Mouse (Mus musculus) forebrain, embryonic 11.5 days (tissue): ENCODE data around the gene Tia1. TPM values are rescaled to one million over a fixed set of nuclear protein-coding genes. Genes with fewer than 3 reads are reported as not detected.

Source experiments
- ATAC-seq: fragments of 200-750 bp; cut with Nextera tagmentation; replicated peaks from 2 replicates; pipeline ENCODE4 v1.8.0; 2017; ENCODE audit warnings: moderate TSS enrichment; ENCODE audit not compliant: low FRiP score
- DNase-seq: peaks from one replicate; pipeline ENCODE4 v3.0.0-alpha.2; 2017; ENCODE audit warnings: low spot score
- H3K27ac ChIP-seq: fragments of 300-500 bp; sonication (generic); 2 replicates; pipeline ENCODE4 v1.5.1; 2014; ENCODE audit warnings: low read depth, low read length
- H3K27me3 ChIP-seq: fragments of 300-500 bp; sonication (generic); 2 replicates; pipeline ENCODE4 v1.6.1; 2014; ENCODE audit warnings: mild to moderate bottlenecking, low read length, mixed read lengths; ENCODE audit not compliant: control insufficient read depth, insufficient read depth
- H3K36me3 ChIP-seq: fragments of 300-500 bp; sonication (generic); 2 replicates; pipeline ENCODE4 v1.6.1; 2014; ENCODE audit warnings: mild to moderate bottlenecking, low read length, moderate library complexity, mixed read lengths; ENCODE audit not compliant: control insufficient read depth, insufficient read depth
- H3K4me1 ChIP-seq: fragments of 300-500 bp; sonication (generic); replicated peaks from 2 replicates; pipeline ENCODE4 v1.6.1; 2014; ENCODE audit warnings: low read length, mixed read lengths; ENCODE audit not compliant: control insufficient read depth, insufficient read depth
- H3K4me2 ChIP-seq: fragments of 300-500 bp; sonication (generic); 2 replicates; pipeline ENCODE4 v1.6.1; 2014; ENCODE audit warnings: low read depth, mild to moderate bottlenecking, low read length, moderate library complexity, mixed read lengths; ENCODE audit not compliant: severe bottlenecking
- H3K4me3 ChIP-seq: fragments of 300-500 bp; sonication (generic); 2 replicates; pipeline ENCODE4 v1.5.1; 2014; ENCODE audit warnings: low read depth, low read length
- H3K9ac ChIP-seq: fragments of 300-500 bp; sonication (generic); 2 replicates; pipeline ENCODE4 v1.6.1; 2014; ENCODE audit warnings: low read length
- H3K9me3 ChIP-seq: fragments of 300-500 bp; sonication (generic); 2 replicates; pipeline ENCODE4 v1.6.1; 2016; ENCODE audit warnings: low read length, mixed read lengths; ENCODE audit not compliant: control insufficient read depth
- WGBS: fragments of 180-500 bp; shearing (Covaris S2); extraction: QIAGEN DNeasy Blood & Tissue Kit; methylation state at CpG from one replicate; pipeline ENCODE4 v1.1.7; 2014; 5-methylcytosine and 5-hydroxymethylcytosine counted together
- polyA plus RNA-seq: library from polyadenylated mRNA; unstranded; fragments of >200 nt; fragmentation: Nextera tagmentation; extraction: Ambion mirVana; gene quantifications from 2 replicates; pipeline ENCODE4 v1.2.1, GENCODE M21; 2014

Gene Tia1
- polyA plus RNA-seq, 1 experiment from 2014 or later: 307 TPM

DNA sequence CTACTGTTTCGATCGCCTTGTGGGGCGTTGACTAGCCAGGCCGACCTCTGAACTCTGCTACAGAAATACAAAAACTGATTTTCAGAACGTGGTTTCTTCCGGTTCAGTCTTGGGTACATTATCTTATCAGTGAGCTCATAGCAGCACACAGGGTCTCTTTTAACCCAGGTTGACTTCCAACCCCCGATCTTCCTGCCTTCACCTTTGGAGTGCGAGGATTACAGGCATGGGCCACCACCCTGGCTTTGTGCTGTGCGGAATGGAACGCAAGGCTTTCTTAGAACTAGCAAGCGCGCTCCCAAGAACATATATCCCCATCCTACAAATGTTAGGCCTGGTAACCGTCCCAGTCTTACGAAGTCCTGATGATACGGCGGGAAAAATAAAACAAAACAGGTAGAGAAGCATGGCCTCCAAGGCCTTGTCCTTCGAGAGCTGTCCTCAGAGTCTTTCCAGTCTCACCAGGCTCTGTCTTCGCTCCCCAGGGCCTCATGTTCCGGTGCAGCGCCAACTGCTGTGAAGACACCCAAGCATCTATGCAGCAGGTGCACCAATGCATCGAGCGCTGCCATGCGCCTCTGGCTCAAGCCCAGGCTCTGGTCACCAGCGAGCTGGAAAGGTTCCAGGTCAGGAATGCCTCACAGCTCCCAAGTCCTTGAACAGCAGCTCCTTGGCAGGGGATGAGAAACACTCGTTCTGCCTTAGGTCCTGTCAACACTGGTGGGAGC lies 37.7 kb upstream of the Tia1 start:
- ATAC-seq (0 out of 2 replicates have a peak, but pooled peaks have one; percentile 11), DNase-seq (peak; percentile 59)
- H3K4me2 ChIP-seq: peak overlapping the region; percentile 90
- H3K9me3 ChIP-seq: no peaks in the 10 kb centered on the region
- no peak overlapping the region; the same call in 1 of the 2 replicates for H3K27ac ChIP-seq
- no peaks in the 10 kb centered on the region for H3K36me3 ChIP-seq
- H3K4me3 ChIP-seq: peak overlapping the region; percentile 66
- peak overlapping the region; percentile 90 for H3K9ac ChIP-seq
- peaks cover 6% of the 10 kb centered on the region for H3K4me1 ChIP-seq
- no peaks in the 10 kb centered on the region for H3K27me3 ChIP-seq
- 49% methylated on average over 25 of the region's 25 CpGs for WGBS

DNA sequence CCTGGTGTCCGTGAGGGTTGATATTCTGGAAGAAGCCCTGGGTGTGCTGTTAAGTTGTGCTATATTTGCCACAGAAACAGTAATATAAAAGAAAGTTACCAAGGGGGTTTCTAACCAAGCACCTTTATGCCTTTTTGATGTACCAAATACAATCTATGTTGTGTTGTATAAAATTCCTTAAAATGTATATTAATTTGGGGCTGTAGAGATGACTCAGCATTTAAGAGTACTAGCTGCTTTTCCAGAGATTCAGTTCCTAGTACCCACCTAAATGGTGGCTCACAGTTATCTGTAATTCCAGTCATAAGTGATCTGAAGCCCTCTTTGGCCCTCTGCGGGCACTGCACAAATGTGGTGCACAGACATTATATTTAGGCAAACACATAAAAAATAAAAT lies 37.2 kb upstream of the Tia1 start:
- ATAC-seq: no peak
- H3K9ac ChIP-seq: peak overlapping the region; percentile 90
- 71% methylated on average over 2 of the region's 2 CpGs for WGBS
- no peak for DNase-seq
- H3K4me2 ChIP-seq: peak overlapping the region; percentile 90
- no peaks in the 10 kb centered on the region for H3K9me3 ChIP-seq
- no peak overlapping the region for H3K27ac ChIP-seq
- H3K36me3 ChIP-seq: no peaks in the 10 kb centered on the region
- peaks cover 6% of the 10 kb centered on the region for H3K4me1 ChIP-seq
- H3K4me3 ChIP-seq: peak overlapping the region; percentile 66; the same call in 1 of the 2 replicates
- no peaks in the 10 kb centered on the region for H3K27me3 ChIP-seq

DNA sequence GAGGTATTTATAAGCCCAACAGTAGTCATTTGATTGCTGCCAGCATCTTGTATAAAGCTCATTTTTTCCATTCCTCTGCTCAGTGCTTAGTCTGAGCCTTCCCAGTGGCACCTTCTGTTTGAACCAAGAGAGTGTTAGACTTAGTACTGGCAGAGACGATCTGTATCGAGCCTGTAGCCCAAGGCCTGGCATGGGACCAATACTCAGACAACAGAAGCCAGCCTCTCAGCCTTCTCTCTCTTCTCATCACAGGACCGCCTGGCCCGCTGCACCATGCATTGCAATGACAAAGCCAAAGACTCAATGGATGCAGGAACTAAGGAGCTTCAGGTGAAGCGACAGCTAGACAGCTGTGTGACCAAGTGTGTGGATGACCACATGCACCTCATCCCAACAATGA lies 35.5 kb upstream of the Tia1 start:
- H3K9me3 ChIP-seq: no peaks in the 10 kb centered on the region
- no peak for ATAC-seq
- no peak overlapping the region for H3K4me2 ChIP-seq
- H3K27me3 ChIP-seq: no peaks in the 10 kb centered on the region
- H3K36me3 ChIP-seq: no peaks in the 10 kb centered on the region
- H3K4me3 ChIP-seq: no peak overlapping the region
- no peak overlapping the region for H3K27ac ChIP-seq
- 92% methylated on average over 5 of the region's 5 CpGs for WGBS
- no peak for DNase-seq
- H3K4me1 ChIP-seq: peaks cover 12% of the 10 kb centered on the region
- H3K9ac ChIP-seq: no peak overlapping the region

DNA sequence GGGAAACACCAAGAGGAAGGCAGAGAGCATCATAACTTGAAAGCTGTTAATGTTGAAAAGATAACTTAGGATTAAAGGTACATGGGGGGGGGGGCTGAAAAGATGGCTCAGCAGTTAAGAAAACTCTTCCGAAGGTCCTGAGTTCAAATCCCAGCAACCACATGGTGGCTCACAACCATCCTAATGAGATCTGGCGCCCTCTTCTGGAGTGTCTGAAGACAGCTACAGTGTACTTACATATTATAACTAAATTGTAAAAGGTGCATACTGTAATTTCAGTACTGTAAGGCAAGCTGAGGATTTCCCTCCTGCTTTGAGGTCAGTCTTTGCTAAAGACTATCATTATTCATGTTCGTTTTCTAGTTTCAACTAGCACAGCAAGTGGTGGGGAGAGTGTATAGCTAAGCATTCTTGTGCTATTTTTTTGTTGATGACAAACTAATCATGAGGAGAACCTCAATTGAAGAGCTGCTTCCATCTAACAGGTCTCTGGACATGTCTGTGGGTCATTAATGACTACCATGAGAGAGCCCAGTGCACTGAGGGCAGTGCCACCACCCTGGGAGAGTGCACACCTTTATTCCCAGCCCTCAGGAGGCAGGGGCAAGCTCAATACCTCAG lies 33.8 kb upstream of the Tia1 start:
- Histone ChIP-seq H3K9ac (peak overlapping the region; percentile 92), H3K4me1 (peaks cover 12% of the 10 kb centered on the region), H3K4me3 (no peak overlapping the region), H3K36me3 (no peaks in the 10 kb centered on the region), H3K9me3 (no peaks in the 10 kb centered on the region), H3K27ac (peak overlapping the region; percentile 83; the same call in 1 of the 2 replicates), H3K4me2 (peak overlapping the region; percentile 84; the same call in 1 of the 2 replicates), H3K27me3 (no peaks in the 10 kb centered on the region)
- 60% methylated on average over 3 of the region's 3 CpGs for WGBS
- ATAC-seq: no peak
- no peak for DNase-seq

DNA sequence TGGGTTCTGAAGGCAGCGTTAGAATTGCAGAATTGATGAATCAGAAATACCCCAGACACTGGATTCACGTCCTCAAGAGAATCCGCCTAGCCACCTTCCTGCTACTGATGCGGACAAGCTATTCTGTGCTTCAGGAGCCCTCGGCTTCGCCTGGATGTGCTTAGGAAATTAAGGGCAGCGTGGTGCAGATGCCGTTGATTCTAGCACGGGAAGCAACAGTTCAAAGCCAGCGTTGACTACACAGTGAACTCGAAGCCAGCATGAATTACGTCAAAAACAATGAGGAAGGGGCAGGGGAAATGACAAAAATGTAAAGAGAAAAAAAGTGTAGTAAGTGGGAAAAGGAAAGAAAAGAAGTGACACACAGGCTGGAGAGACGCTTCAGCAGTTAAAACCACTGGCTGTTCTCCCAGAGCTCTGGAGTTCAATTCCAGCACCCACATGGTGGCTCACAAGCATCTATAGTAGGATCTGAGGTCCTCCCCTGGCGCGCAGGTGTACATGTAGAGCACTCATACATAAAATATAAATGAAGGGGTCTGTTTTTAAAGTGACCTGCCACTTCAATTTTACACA lies 33.2 kb upstream of the Tia1 start, which contains the start of gene Snrpg:
Gene Snrpg (plus strand): TSS at position 541 of the 576 bp plus-strand sequence.
- Histone ChIP-seq H3K27me3 (no peaks in the 10 kb centered on the region), H3K9ac (peak within 1 kb of the TSS; percentile 92), H3K9me3 (no peaks in the 10 kb centered on the region), H3K27ac (peak within 1 kb of the TSS; percentile 85), H3K4me2 (peak within 1 kb of the TSS; percentile 84), H3K4me3 (peak within 1 kb of the TSS; percentile 88), H3K36me3 (no peaks in the 10 kb centered on the region), H3K4me1 (peaks cover 12% of the 10 kb centered on the region)
- WGBS: 15% methylated on average over 15 of the region's 15 CpGs
- ATAC-seq (0 out of 2 replicates have a peak, but pooled peaks have one; percentile 1), DNase-seq (no peak)

DNA sequence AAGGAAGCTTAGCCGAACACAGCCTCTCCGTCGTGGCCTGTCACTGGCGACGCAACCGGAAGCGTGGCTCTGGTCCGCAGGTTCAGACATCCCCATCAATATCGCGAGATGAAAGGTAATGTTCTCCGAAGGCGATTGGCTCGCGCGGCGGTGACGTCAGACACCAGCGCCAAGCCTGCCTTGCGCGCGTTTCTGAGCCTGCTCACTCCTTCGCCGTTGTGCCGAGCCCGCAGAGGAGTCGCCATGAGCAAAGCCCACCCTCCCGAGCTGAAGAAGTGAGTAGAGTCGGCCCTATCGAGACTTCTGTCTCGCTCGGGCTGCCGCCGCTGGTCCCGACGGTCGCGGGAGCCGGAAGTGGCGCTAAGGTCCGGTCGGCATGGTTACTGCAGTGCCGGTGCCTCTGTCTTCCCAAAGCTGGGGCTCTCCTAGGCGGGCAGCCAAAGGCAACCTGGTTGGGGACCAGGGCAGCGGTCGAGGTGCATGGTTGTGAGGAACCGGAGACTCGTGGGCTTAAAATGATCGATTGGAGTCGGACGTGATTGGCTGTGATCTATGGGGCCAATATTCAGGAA lies 32.6 kb upstream of the Tia1 start:
- ATAC-seq (peak; percentile 97), DNase-seq (peak; percentile 96)
- Histone ChIP-seq H3K4me2 (peak overlapping the region; percentile 84), H3K27ac (peak overlapping the region; percentile 85), H3K9me3 (no peaks in the 10 kb centered on the region), H3K27me3 (no peaks in the 10 kb centered on the region), H3K4me1 (peaks cover 12% of the 10 kb centered on the region), H3K36me3 (peaks cover under 1% of the 10 kb centered on the region; the same call in 1 of the 2 replicates), H3K4me3 (peak overlapping the region; percentile 88), H3K9ac (peak overlapping the region; percentile 92)
- under 1% methylated on average over 50 of the region's 50 CpGs for WGBS

DNA sequence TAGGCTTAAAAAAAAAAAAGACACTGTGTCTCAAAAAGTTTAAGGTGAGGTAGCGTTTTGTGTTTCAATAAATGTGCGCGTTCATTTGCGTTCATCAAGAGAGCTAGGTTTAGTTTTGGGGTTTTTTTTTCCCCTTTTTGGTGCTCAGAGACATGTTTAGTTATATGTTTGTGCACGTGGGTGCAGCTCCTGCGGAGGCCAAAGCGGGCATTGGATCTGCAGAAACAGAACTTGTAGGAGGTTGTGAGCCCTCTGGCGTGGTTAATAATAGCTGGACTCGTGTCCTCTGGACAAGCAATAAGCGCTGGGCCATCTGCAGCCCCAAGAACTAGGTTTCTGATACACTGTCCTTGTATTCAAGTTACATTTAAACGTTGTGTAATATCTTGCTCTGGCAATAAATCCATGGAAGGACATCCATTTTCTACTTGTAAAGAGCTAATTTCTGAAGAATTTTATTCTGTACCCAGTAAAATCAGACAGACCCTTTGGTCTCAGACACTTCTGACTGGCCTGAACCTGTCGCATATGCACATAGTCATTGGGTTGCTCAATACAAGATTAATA lies 32.0 kb upstream of the Tia1 start:
- ATAC-seq (no peak), DNase-seq (no peak)
- Histone ChIP-seq H3K9me3 (no peaks in the 10 kb centered on the region), H3K4me2 (peak overlapping the region; percentile 84), H3K27me3 (no peaks in the 10 kb centered on the region), H3K9ac (peak overlapping the region; percentile 92), H3K4me1 (peaks cover 10% of the 10 kb centered on the region), H3K27ac (no peak overlapping the region; the same call in 1 of the 2 replicates), H3K36me3 (peaks cover 3% of the 10 kb centered on the region; the same call in 1 of the 2 replicates), H3K4me3 (peak overlapping the region; percentile 88)
- 5% methylated on average over 12 of the region's 12 CpGs for WGBS

DNA sequence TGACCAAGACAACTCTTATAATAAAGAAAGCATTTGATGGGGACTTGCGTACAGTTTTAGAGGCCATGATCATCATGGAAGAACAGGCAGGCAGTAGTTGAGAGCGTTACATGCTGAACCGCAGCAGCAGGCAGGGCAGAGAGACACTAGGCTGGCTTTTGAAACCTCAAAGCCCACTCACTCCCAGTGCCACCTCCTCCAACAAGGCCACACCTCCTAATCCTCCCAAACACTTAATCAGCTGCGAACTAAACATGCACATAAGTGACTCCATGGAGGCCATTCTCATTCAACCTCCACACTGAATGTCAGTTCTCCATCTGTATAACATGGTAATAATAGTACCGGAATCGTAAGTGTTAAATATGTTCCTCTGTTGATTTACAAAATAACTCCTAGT lies 30.5 kb upstream of the Tia1 start:
- H3K9me3 ChIP-seq: no peaks in the 10 kb centered on the region
- no peak overlapping the region for H3K4me3 ChIP-seq
- H3K27me3 ChIP-seq: no peaks in the 10 kb centered on the region
- H3K27ac ChIP-seq: no peak overlapping the region
- peaks cover 19% of the 10 kb centered on the region for H3K36me3 ChIP-seq
- peaks cover 9% of the 10 kb centered on the region for H3K4me1 ChIP-seq
- no peak for ATAC-seq
- 92% methylated on average over 6 of the region's 6 CpGs for WGBS
- no peak for DNase-seq
- H3K4me2 ChIP-seq: no peak overlapping the region
- no peak overlapping the region for H3K9ac ChIP-seq
